Mouse (Mus musculus): Measurements from ENCODE around the gene Ethe1.

Gene Ethe1

GRCm38 (mm10) chr7:24587330-24588105, at the start of gene Ethe1, which contains the start of gene Zfp575:
Ethe1 (plus strand) TSS chr7:24587543.
Zfp575 (minus strand) TSS chr7:24587641.
- peak; percentile 69 to 79 for DNase-seq (ENCODE audit: low spot score in 2 of 2)

DNA sequence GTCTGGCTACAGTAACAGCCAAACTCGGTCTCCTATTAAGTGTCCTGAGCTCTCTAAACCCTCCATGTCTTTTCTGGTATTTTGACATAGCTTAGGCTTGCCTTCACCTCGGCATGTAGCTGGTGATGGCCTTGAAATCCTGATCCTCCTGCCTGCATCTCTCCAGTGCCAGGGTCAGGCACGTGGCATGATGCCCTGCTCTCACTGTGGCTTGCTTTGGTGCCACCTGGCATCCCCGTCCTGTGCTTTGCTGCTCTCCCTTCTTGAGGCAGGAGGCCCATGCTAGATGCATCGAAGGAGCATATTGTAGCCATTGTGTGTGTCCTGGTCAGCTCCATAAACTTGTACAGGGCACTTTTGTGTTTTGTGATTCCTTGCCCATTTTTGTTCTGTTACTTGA, 49.8 kb upstream of the Ethe1 start:
- DNase-seq (ENCODE audit: low spot score in 2 of 2), result no peak

DNA sequence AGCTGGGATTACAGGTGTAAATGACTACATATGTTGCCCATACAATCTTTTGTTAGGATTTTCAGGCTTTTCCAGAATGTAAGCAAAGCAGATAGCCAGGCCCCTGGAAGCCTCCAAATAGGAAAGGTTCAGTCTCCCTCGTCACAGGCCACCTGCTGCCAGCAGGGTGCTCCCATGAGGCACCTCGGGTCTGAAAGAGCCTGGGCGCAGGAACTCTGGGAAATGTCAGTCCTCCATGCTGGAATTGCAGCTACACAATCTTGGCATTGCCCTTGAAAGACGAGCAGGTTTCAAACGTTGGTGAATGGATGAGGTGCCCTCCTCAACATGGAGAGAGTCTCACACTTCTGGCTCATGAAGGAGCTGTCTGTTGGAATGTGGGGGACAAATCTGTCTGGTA, 49.2 kb upstream of the Ethe1 start:
- no peak for DNase-seq (ENCODE audit: low spot score in 2 of 2)

- no peak for DNase-seq (ENCODE audit: low spot score in 2 of 2)
Measured at GRCm38 (mm10) chr7:24538701-24539100, 48.6 kb upstream of the Ethe1 start.

DNA sequence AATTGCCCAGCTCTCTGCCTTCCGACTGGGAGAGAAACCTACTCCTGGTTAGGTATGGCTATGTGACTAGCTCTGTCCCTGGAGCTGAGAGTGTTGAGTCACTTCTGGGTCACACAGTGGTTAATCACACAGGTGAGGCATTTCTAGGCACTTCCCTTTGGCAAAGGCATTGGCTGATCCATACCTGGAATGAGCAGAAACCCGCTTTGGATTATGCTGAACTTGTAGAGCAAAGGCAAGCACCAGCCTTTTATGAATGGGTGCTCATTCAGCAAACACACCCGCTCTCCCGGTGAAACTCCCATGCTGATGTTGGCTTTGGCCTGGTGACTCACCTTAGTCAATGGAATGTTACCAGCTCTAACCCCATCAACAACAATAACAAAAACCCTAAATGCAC, 47.7 kb upstream of the Ethe1 start:
- no peak for DNase-seq (ENCODE audit: low spot score in 2 of 2)

DNA sequence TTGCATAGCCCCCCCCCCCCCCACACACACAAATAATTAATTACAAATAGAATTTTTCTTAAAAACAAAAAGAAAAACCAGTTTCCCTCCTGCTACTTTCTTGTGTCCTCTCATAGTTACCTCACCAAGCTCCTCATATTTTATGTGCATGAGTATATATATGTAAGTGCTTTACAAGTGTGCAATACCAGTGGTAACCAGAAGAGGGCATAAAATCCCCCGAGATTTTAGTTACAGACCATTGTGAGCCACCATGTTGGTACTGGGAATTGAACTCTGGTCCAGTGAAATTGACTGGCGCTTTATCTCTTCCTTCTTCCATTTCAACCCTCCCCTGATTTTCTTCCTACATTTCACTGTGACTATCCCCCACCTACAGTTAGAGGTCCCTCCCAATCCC, 42.8 kb upstream of the Ethe1 start:
- DNase-seq (ENCODE audit: low spot score in 2 of 2), result no peak

GRCm38 (mm10) chr7:24546068-24546614, 41.2 kb upstream of the Ethe1 start, which contains the start of the genes Pinlyp and Xrcc1:
Pinlyp (minus strand) TSS chr7:24546118.
Xrcc1 (plus strand) TSS chr7:24546289.
- DNase-seq (ENCODE audit: low spot score in 2 of 2), result no peak

DNA sequence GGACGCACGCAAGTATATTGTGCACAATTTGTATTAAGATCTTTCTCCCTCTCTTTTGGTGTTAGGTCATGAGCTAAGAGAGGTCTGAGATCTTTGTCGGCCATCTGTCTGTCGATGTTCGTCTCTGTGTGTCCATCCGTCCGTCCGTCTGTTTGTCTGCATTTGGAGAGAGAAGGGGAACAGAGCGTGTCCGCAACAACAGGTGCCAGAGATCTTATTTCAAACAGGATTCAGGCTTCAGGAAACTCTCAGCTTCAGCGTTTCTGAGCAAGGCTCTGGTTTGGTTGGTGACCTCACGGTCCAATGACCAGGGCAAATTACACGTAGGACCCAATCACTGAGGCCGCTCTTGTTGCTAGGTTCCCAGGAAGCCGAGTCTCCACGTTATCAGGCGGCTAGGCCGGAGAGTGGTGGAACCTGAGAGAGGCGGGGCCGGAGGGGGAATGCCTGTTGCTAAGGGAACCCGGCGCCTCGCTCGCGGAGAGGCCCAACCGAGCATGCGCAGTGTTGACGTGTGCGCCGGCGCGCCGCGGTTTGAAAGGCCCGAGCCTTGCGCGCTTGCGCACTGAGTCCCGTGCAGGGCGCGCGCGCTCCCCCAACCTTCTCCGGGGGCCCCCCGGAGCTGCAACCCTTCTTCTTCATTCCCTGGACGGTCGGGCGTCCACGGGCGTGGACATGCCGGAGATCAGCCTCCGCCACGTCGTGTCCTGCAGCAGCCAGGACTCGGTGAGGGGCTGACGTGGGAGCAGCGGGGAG, 40.5 kb upstream of the Ethe1 start:
- DNase-seq (ENCODE audit: low spot score in 2 of 2), result peak; percentile 98 to 99

DNA sequence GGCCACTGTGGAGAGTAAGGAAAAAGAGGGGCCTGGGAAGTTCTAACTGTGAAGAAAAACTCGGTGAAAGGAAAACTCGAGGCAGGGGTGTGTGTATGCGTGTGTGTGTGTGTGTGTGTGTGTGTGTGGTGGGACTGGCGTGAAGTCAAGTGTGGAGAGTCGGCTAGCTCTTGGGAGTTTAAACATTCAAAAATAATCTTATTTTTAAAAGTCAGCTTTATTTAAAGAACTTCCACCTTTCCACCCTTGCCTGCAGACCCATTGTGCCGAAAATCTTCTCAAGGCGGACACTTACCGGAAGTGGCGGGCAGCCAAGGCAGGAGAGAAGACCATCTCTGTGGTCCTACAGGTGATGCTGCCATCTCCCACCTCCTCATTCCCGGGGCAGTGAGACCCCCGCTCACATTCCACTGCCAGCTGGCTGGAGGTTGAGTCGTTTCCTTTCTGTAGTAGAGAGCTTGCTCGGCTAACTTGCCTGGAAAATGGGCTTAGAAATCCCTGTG, 39.8 kb upstream of the Ethe1 start:
- DNase-seq (ENCODE audit: low spot score in 2 of 2), result no peak

DNA sequence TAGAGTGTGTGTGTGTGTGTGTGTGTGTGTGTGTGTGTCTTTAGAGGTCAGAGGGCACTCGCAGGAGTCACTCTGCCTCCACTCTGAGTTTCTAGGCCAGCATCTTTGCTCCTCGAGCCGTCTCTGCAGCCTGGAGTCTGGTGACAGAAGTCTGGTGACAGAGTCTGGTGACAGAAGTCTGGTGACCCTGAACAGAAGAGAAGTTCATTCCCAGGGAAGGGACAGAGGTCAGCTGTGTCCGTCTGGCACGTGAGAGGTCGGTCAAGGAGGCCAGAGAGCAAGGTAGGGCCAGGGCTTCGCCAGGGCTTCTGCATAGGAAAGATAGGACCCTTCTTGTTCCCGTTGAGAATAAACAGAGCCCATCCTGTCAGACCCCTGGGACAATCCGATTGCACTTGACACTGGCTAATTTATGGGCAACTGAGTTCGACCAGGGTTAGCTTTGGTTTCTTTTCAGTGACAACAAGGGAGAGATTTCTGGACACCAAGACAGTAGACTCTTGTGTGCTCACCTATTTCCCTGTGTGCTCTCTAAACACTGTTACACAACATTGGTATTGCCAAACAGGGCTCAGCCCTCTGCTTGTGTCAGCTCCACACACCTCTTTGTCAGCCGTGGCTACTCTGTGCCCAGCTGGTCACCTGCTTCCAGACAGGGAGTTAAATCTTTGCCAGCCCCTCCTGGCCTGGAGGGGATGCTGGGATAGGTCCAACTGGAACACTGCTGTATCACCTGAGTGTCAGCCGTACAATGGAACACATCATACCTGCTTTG, 35.2 kb upstream of the Ethe1 start:
- DNase-seq (ENCODE audit: low spot score in 2 of 2), result no peak

DNA sequence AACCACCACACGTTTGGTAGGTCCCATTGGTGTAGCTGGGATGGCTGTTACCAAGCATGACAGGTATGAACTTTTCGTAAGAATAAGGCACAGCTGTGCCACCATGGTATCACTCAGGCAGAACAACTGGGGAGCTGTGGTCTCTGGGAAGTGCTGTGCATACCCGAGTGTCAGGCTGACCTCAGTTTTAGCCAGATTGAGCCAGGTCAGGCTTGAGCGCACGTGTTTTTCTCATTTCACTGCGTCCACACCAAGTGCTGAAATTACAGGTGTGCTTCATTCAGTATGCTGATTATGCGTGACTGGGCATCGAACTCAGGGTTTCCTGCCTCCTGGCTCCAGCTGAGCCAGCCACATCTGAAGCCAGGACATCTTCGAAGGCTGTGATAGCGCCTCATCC, 31.6 kb upstream of the Ethe1 start:
- no peak for DNase-seq (ENCODE audit: low spot score in 2 of 2)

GRCm38 (mm10) chr7:24561450-24561849, 25.9 kb upstream of the Ethe1 start:
- DNase-seq (ENCODE audit: low spot score in 2 of 2), result no peak

- DNase-seq (ENCODE audit: low spot score in 2 of 2), result no peak
Measured at GRCm38 (mm10) chr7:24563191-24563836, 24.0 kb upstream of the Ethe1 start.

DNA sequence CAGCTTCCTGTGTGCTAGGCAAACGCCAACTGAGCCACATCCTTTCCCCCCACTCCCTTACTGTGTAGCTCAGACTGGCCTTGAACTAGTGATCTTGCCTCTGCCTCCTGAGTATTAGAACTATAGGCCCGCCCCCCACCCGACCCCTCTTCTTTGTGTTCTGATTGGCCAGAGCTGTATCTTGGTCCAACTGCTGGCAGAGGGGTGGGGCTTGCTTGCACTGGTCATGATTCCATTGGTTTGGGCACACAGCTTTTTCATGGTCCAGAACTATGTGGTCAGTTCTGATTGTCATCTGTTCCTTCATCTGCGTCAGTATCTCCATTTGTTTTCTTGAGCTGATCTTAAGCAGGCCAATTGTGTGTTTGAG, 23.5 kb upstream of the Ethe1 start:
- no peak for DNase-seq (ENCODE audit: low spot score in 2 of 2)

DNA sequence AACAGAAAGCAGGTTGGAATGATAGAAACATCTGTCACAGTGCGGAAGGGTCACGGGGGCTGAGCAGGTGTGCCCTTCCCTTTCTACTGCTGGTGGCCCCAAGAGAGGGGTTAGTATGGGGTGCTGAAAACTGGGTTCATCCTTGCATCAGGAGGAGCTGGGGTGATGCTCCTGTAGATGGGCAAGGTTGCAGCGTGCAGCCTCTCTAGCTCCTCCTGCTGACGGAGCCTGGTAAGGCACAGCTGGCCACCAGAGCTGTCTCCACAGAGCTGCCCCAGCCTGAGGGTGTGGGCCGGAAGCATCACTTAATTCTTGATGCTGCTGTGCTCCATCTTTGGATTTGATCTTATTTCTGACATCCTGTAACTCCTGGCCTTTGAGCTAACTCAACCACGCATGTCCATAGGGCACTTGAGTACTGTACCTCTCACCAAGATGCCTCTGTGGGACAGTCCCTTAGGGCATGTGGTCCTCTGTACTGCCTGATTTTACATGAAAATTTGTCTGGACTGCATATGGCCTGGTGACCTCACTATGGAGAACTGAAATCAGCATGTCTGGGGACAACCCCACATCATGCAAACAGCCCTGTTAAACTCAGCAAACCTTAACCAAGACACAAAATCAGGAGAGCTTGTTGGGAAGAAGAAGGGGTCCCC, 22.6 kb upstream of the Ethe1 start:
- DNase-seq (ENCODE audit: low spot score in 2 of 2), result peak in 1 of 2 experiments; percentile 70

DNA sequence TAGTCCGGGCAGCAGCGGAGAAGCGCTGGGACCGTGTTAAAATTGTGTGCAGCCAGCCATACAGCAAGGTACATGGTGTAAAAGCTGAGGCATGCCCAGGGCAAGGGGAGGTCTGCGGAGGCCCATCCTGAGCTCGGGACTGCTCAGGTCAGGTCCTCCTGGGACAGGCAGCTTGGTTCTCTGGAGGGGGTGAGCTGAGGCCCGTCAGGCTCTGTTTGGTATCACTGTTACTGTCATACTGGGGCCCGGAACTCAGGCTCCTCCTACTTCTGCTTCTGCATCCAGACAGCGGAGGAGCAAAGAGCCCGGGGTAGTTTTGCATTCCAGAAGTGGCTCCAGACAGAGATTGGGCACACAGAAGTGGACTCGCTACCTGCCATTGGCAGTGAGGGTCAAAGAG, 21.7 kb upstream of the Ethe1 start:
- no peak for DNase-seq (ENCODE audit: low spot score in 2 of 2)

- no peak for DNase-seq (ENCODE audit: low spot score in 2 of 2)
Measured at GRCm38 (mm10) chr7:24566206-24566605, 21.1 kb upstream of the Ethe1 start.

DNA sequence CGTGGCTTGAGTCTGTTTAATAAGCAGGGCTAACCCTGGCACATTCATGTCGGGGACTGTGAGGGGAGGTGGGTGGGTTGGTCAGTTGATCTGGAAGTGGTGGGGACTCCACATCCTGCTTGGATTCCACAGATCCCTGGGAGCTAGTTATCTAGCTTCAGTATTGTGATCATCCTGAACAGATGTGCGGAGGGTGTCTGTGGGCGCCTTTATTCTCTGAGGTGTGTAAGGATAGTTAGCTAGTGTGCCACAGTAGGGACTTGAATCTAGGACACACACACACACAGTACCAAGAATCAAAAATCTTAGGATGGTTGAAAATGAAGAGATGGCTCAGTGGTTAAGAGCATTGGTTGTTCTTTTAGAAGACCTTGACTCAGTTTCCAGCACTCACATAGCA, 18.8 kb upstream of the Ethe1 start:
- no peak for DNase-seq (ENCODE audit: low spot score in 2 of 2)

DNA sequence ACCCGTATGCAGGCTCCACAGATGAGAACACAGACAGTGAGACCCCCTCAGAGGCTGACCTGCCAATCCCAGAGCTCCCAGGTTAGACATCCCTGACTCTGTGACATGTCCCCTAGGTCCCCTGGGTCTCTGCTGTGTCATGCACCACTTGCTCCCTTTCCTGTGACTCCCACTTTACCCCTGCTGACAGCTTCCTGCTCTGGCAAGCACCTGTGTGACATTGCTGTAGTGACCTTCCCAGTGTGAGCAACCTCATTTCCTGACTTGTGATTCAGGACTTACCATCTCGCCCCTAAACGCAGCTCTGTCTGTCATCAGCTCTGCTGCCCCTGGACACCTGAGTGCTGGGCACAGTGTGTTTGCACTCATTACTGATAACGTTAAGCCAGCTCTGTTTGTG, 16.3 kb upstream of the Ethe1 start:
- DNase-seq (ENCODE audit: low spot score in 2 of 2), result no peak

DNA sequence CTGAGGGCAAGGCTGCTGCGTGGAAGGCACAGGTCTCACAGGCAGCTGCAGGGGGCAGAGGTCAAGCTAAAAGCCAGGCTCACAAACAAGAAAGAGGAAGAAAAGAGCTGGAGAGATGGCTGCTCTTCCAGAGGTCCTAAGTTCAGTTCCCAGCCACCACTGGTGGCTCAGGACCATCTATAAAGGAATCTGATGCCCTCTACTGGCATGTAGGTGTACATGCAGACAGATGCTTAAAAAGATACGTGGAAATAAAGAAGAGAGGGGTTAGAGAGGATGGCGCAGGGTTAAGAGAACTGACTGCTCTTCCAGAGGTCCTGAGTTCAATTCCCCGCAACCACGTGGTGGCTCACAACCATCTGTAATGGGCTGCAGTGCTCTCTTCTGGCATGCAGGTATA, 14.9 kb upstream of the Ethe1 start:
- no peak for DNase-seq (ENCODE audit: low spot score in 2 of 2)

Measured in left cerebral cortex, adult 9 months (tissue).